Mouse (Mus musculus) c-Kit-positive CD71-positive TER-119-negative erythroid progenitor cells, embryonic 14.5 days (primary cell): Measurements from ENCODE around the gene Gins2.

Experiments
- DNase-seq: peaks from one replicate; pipeline ENCODE4 v3.0.0-alpha.2; 2013; ENCODE audit warnings: low read depth

Gins2 gene

GRCm38 (mm10) chr8:120544155-120544554, 44.9 kb downstream of the Gins2 start:
- DNase-seq: no peak

- DNase-seq: no peak
Observed at GRCm38 (mm10) chr8:120543416-120544055, 45.6 kb downstream of the Gins2 start.

GRCm38 (mm10) chr8:120542995-120543394, 46.1 kb downstream of the Gins2 start:
- no peak for DNase-seq

GRCm38 (mm10) chr8:120539775-120540625, 49.1 kb downstream of the Gins2 start:
- DNase-seq: peak; percentile 83

- no peak for DNase-seq
Observed at GRCm38 (mm10) chr8:120539381-120539774, 49.7 kb downstream of the Gins2 start.

GRCm38 (mm10) chr8:120538397-120539240, 50.5 kb downstream of the Gins2 start:
- no peak for DNase-seq

- DNase-seq: no peak
Observed at GRCm38 (mm10) chr8:120537818-120538396, 51.2 kb downstream of the Gins2 start.

GRCm38 (mm10) chr8:120537207-120537817, 51.8 kb downstream of the Gins2 start:
- peak; percentile 80 for DNase-seq

- no peak for DNase-seq
Observed at GRCm38 (mm10) chr8:120536306-120537206, 52.5 kb downstream of the Gins2 start.

- DNase-seq: no peak
Observed at GRCm38 (mm10) chr8:120535452-120536305, 53.4 kb downstream of the Gins2 start.

GRCm38 (mm10) chr8:120534504-120535368, 54.4 kb downstream of the Gins2 start:
- DNase-seq: peak; percentile 80

GRCm38 (mm10) chr8:120534080-120534479, 55.0 kb downstream of the Gins2 start:
- no peak for DNase-seq

- DNase-seq: no peak
Observed at GRCm38 (mm10) chr8:120533380-120533779, 55.7 kb downstream of the Gins2 start.

- no peak for DNase-seq
Observed at GRCm38 (mm10) chr8:120532517-120533215, 56.4 kb downstream of the Gins2 start.

- no peak for DNase-seq
Observed at GRCm38 (mm10) chr8:120531775-120532516, 57.2 kb downstream of the Gins2 start.

GRCm38 (mm10) chr8:120530954-120531656, 58.0 kb downstream of the Gins2 start:
- DNase-seq: no peak

GRCm38 (mm10) chr8:120529226-120529625, 59.9 kb downstream of the Gins2 start:
- no peak for DNase-seq
